24 mouse cellular contexts compared by ENCODE assay signal in the genomic region with DNA sequence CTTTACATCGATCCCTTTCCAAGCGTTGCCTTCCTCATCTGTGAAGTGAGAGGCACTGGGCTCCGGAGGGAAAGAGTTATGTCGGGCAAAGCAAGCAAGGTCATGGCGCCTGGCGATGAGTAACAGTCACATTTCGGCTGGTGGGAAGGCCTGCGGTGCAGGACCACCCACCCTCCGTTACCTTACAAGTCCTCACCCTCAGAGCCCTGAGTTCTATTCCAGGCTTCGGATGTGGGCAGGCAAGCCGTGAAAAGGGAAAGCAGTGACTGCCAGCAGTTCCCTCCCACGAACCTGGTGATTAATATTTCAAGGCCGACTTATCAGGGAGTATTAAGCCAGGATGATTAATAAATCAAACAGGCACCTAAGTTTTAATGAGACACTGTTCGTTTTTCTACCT.
DNase-seq lines count a peak whose midpoint lies in the region; ATAC-seq and TF ChIP-seq lines count a peak whose summit lies in the region.
"Had no signal": no experiment of that assay in that cellular context is flagged by ENCODE, and none has a peak within 500 bp of the region (broad histone marks: within the 10 kb centered on the region; RNA-seq: fewer than 3 reads in every experiment).

No protein-coding gene starts in this region.

- H3K36me3 ChIP-seq in intestine, embryonic 15.5 days = no peaks in the 10 kb centered on the region
- H3K36me3 ChIP-seq: embryonic facial prominence, embryonic 10.5 days; embryonic facial prominence, embryonic 13.5 days; forebrain, embryonic 12.5 days; forebrain, embryonic 15.5 days; heart, embryonic 12.5 days; heart, embryonic 15.5 days; hindbrain, embryonic 15.5 days had no signal

- no peak overlapping the region for H3K4me2 ChIP-seq in intestine, embryonic 15.5 days (replicated peaks)
- H3K4me2 ChIP-seq: embryonic facial prominence, embryonic 13.5 days; forebrain, embryonic 12.5 days; forebrain, embryonic 15.5 days; heart, embryonic 12.5 days; heart, embryonic 15.5 days; hindbrain, embryonic 15.5 days had no signal

- no peaks in the 10 kb centered on the region for H3K27me3 ChIP-seq in intestine, embryonic 15.5 days (replicated peaks)
- H3K27me3 ChIP-seq: embryonic facial prominence, embryonic 13.5 days; forebrain, embryonic 12.5 days; forebrain, embryonic 15.5 days; heart, embryonic 12.5 days; heart, embryonic 15.5 days; hindbrain, embryonic 15.5 days had no signal

- H3K4me3 ChIP-seq in layer of hippocampus, adult 2 months = no peak overlapping the region
- no peak overlapping the region for H3K4me3 ChIP-seq in intestine, embryonic 15.5 days (replicated peaks)
- H3K4me3 ChIP-seq: embryonic facial prominence, embryonic 10.5 days; embryonic facial prominence, embryonic 13.5 days; erythroblast, embryonic 14.5 days; forebrain, embryonic 12.5 days; forebrain, embryonic 15.5 days; heart, embryonic 12.5 days; heart, embryonic 15.5 days; hindbrain, embryonic 15.5 days had no signal

- no peaks in the 10 kb centered on the region for H3K9me3 ChIP-seq in intestine, embryonic 15.5 days
- H3K9me3 ChIP-seq: embryonic facial prominence, embryonic 10.5 days; embryonic facial prominence, embryonic 13.5 days; forebrain, embryonic 12.5 days; forebrain, embryonic 15.5 days; heart, embryonic 12.5 days; heart, embryonic 15.5 days; hindbrain, embryonic 15.5 days had no signal

- H3K9ac ChIP-seq in intestine, embryonic 15.5 days = no peak overlapping the region
- H3K9ac ChIP-seq: embryonic facial prominence, embryonic 13.5 days; forebrain, embryonic 12.5 days; forebrain, embryonic 15.5 days; heart, embryonic 12.5 days; heart, embryonic 15.5 days; hindbrain, embryonic 15.5 days had no signal

- no peak for TF ChIP-seq CTCF in layer of hippocampus, adult 2 months (conservative IDR thresholded peaks at IDR 0.05)

- no peaks in the 10 kb centered on the region for H3K4me1 ChIP-seq in intestine, embryonic 15.5 days (replicated peaks)
- H3K4me1 ChIP-seq: embryonic facial prominence, embryonic 10.5 days; embryonic facial prominence, embryonic 13.5 days; forebrain, embryonic 12.5 days; forebrain, embryonic 15.5 days; heart, embryonic 12.5 days; heart, embryonic 15.5 days; hindbrain, embryonic 15.5 days had no signal

- WGBS in intestine, embryonic 15.5 days = 81% methylated on average over 14 of the region's 14 CpGs

- no peak for ATAC-seq in intestine, embryonic 15.5 days
- ATAC-seq: activated CD4-positive, CD25-positive, alpha-beta regulatory T cell, adult 4 months; forebrain, embryonic 15.5 days had no signal

- DNase-seq in cerebellum, adult 9-11 months = peak; percentile 17
- DNase-seq in cerebellum, adult 11 months = no peak
- peak in 1 of 2 experiments; percentile 35 for DNase-seq in layer of hippocampus, adult 2 months (ENCODE audit: low spot score in 2 of 2)
- no peak for DNase-seq in layer of hippocampus, postnatal 14 days (ENCODE audit: low spot score in 2 of 2)
- peak; percentile 67 for DNase-seq in brain, adult 2 months (ENCODE audit: low read depth, low spot score)
- DNase-seq in layer of hippocampus, postnatal 36 days = peak; percentile 40 to 41
- no peak for DNase-seq in yolk sac, embryonic 10.5 days (ENCODE audit: low spot score)
- DNase-seq: adrenal gland, adult 8-10 months; adrenal gland, postnatal 25 days; embryo, embryonic 11 days; gastrocnemius, postnatal 25 days; heart, adult 18-20 months; heart, postnatal 14 days; heart, postnatal 4 days had no signal

- peak overlapping the region; percentile 70; the same call in 1 of the 2 replicates for H3K27ac ChIP-seq in layer of hippocampus, adult 2 months
- H3K27ac ChIP-seq in intestine, embryonic 15.5 days = no peak overlapping the region
- H3K27ac ChIP-seq: embryonic facial prominence, embryonic 10.5 days; embryonic facial prominence, embryonic 13.5 days; forebrain, embryonic 12.5 days; forebrain, embryonic 15.5 days; heart, embryonic 15.5 days; hindbrain, embryonic 15.5 days had no signal

Comparison
In these comparisons a context has a peak if more than half of its experiments do, and no peak if none do; other contexts are left out.
1. DNase-seq: peak in cerebellum, adult 9-11 months (single experiment), brain, adult 2 months (single experiment) and layer of hippocampus, postnatal 36 days (2 of 2); none in cerebellum, adult 11 months (single experiment), layer of hippocampus, postnatal 14 days (0 of 2) and yolk sac, embryonic 10.5 days (single experiment).